Mouse (Mus musculus): ENCODE data around the gene Rps19bp1. TPM values are rescaled to one million over a fixed set of nuclear protein-coding genes. Genes with fewer than 3 reads are reported as not detected.
A peak's percentile ranks its signal among the peaks of the same experiment; 100 is the strongest.

Gene Rps19bp1
- polyA plus RNA-seq, 1 experiment = 6.6 TPM

- H3K36me3 ChIP-seq (ENCODE audit: control insufficient read depth) = peaks cover 86% of the 10 kb centered on the region
- H3K27me3 ChIP-seq (ENCODE audit: control insufficient read depth) = no peaks in the 10 kb centered on the region
- TF ChIP-seq GATA1 (IDR thresholded peaks at IDR 0.05; ENCODE audit: low read length) (peak; percentile 35; the same call in 1 of the 2 replicates), TAL1 (IDR thresholded peaks at IDR 0.05; ENCODE audit: low read length) (no peak)
- no peaks in the 10 kb centered on the region for H3K9me3 ChIP-seq (ENCODE audit: control insufficient read depth, low read length)
- peaks cover 83% of the 10 kb centered on the region for H3K4me1 ChIP-seq (ENCODE audit: control insufficient read depth)
- H3K4me3 ChIP-seq (replicated peaks) = peak overlapping the region; percentile 53
Measured at GRCm38 (mm10) chr15:80250586-80250985, 13.5 kb downstream of the Rps19bp1 start.

DNA sequence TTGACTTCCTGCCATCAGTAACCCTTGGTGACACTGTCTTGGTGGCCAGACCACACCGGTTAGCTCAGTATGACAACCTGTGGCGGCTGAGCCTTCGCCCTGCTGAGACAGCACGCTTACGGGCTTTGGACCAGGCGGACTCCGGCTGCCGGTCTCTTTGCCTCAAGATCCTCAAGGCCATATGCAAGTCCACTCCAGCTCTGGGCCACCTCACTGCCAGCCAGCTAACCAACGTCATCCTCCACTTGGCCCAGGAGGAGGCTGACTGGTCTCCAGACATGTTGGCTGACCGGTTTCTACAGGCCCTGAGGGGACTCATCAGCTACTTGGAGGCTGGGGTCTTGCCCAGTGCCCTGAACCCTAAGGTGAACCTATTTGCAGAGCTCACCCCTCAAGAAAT, 14.4 kb downstream of the Rps19bp1 start:
- H3K4me3 ChIP-seq (replicated peaks) = peak overlapping the region; percentile 31
- no peaks in the 10 kb centered on the region for H3K27me3 ChIP-seq (ENCODE audit: control insufficient read depth)
- H3K9me3 ChIP-seq (ENCODE audit: control insufficient read depth, low read length) = no peaks in the 10 kb centered on the region
- no peak for TF ChIP-seq TAL1 (IDR thresholded peaks at IDR 0.05; ENCODE audit: low read length)
- TF ChIP-seq GATA1 (IDR thresholded peaks at IDR 0.05; ENCODE audit: low read length) = no peak
- H3K4me1 ChIP-seq (ENCODE audit: control insufficient read depth) = peaks cover 85% of the 10 kb centered on the region
- peaks cover 93% of the 10 kb centered on the region for H3K36me3 ChIP-seq (ENCODE audit: control insufficient read depth)

- no peak for TF ChIP-seq TAL1 (IDR thresholded peaks at IDR 0.05; ENCODE audit: low read length)
- H3K4me1 ChIP-seq (ENCODE audit: control insufficient read depth) = peaks cover 77% of the 10 kb centered on the region
- peaks cover 98% of the 10 kb centered on the region for H3K36me3 ChIP-seq (ENCODE audit: control insufficient read depth)
- H3K9me3 ChIP-seq (ENCODE audit: control insufficient read depth, low read length) = no peaks in the 10 kb centered on the region
- H3K27me3 ChIP-seq (ENCODE audit: control insufficient read depth) = no peaks in the 10 kb centered on the region
- no peak overlapping the region for H3K4me3 ChIP-seq (replicated peaks)
Measured at GRCm38 (mm10) chr15:80248596-80248995, 15.5 kb downstream of the Rps19bp1 start.

- Histone ChIP-seq H3K4me1 (ENCODE audit: control insufficient read depth) (peaks cover 75% of the 10 kb centered on the region), H3K4me3 (replicated peaks) (no peak overlapping the region), H3K36me3 (ENCODE audit: control insufficient read depth) (peaks cover 98% of the 10 kb centered on the region), H3K9me3 (ENCODE audit: control insufficient read depth, low read length) (no peaks in the 10 kb centered on the region), H3K27me3 (ENCODE audit: control insufficient read depth) (no peaks in the 10 kb centered on the region)
- TF ChIP-seq TAL1 (IDR thresholded peaks at IDR 0.05; ENCODE audit: low read length) = no peak
- no peak for TF ChIP-seq GATA1 (IDR thresholded peaks at IDR 0.05; ENCODE audit: low read length)
Measured at GRCm38 (mm10) chr15:80248135-80248534, 16.0 kb downstream of the Rps19bp1 start.

- Histone ChIP-seq H3K4me1 (ENCODE audit: control insufficient read depth) (peaks cover 50% of the 10 kb centered on the region), H3K27me3 (ENCODE audit: control insufficient read depth) (no peaks in the 10 kb centered on the region), H3K4me3 (replicated peaks) (peak within 1 kb of the TSS; percentile 98), H3K36me3 (ENCODE audit: control insufficient read depth) (peaks cover 48% of the 10 kb centered on the region), H3K9me3 (ENCODE audit: control insufficient read depth, low read length) (no peaks in the 10 kb centered on the region)
- TF ChIP-seq TAL1 (IDR thresholded peaks at IDR 0.05; ENCODE audit: low read length) = no peak
- no peak for TF ChIP-seq GATA1 (IDR thresholded peaks at IDR 0.05; ENCODE audit: low read length)
Measured at GRCm38 (mm10) chr15:80235535-80235934, 28.6 kb downstream of the Rps19bp1 start, which contains the start of gene AC140267.1. Gene AC140267.1, plus strand, starts transcription at chr15:80235835.

DNA sequence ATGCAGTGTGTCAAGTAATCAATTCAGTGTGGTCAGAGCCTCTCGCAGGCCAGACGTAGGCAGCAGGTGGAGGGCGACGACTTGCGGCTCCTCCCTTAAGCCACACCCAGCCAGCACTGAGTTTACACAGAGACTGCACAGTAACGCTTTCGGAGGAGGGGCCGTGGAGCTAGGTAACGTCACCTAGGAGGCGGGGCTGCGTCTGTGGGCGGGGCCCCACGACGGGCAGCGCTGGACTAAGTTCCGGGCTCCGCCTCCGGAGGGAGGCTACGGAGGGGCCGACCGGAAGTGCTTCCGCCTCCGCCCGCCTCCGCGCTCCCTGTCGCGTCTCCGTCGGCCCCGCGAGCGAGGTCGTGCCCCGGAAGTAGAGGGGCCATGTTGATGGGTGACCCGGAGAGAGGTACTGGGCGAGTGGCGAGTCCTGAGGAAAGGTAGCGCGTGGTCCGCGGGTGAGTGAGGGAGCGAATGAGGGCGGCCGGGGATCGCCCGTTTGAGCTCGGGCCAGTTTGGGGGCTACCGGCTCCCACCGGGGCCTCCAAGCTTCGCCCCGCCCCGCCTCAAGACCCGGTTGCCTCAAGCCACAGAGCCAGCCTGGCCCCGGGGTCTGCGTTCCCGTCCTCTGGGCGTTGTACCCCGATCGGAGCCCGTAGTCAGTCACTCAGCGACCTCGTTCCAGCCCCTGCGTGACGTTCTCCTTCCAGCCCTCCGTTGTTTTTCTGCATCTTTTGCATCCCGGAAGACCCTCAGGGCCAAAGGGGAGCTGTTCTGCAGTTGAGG, 30.2 kb downstream of the Rps19bp1 start, which contains the start of gene Mief1:
Gene Mief1 (plus strand): TSS at position 286 of the 777 bp plus-strand sequence.
- TF ChIP-seq TAL1 (IDR thresholded peaks at IDR 0.05; ENCODE audit: low read length) (no peak), GATA1 (IDR thresholded peaks at IDR 0.05; ENCODE audit: low read length) (no peak)
- Histone ChIP-seq H3K4me3 (replicated peaks) (peak within 1 kb of the TSS; percentile 98), H3K9me3 (ENCODE audit: control insufficient read depth, low read length) (no peaks in the 10 kb centered on the region), H3K27me3 (ENCODE audit: control insufficient read depth) (no peaks in the 10 kb centered on the region), H3K4me1 (ENCODE audit: control insufficient read depth) (peaks cover 50% of the 10 kb centered on the region), H3K36me3 (ENCODE audit: control insufficient read depth) (peaks cover 39% of the 10 kb centered on the region)

- peaks cover 48% of the 10 kb centered on the region for H3K4me1 ChIP-seq (ENCODE audit: control insufficient read depth)
- H3K9me3 ChIP-seq (ENCODE audit: control insufficient read depth, low read length) = no peaks in the 10 kb centered on the region
- no peaks in the 10 kb centered on the region for H3K27me3 ChIP-seq (ENCODE audit: control insufficient read depth)
- peak overlapping the region; percentile 98 for H3K4me3 ChIP-seq (replicated peaks)
- TF ChIP-seq GATA1 (IDR thresholded peaks at IDR 0.05; ENCODE audit: low read length) (no peak), TAL1 (IDR thresholded peaks at IDR 0.05; ENCODE audit: low read length) (no peak)
- peaks cover 30% of the 10 kb centered on the region for H3K36me3 ChIP-seq (ENCODE audit: control insufficient read depth)
Measured at GRCm38 (mm10) chr15:80233053-80233452, 31.1 kb downstream of the Rps19bp1 start.

DNA sequence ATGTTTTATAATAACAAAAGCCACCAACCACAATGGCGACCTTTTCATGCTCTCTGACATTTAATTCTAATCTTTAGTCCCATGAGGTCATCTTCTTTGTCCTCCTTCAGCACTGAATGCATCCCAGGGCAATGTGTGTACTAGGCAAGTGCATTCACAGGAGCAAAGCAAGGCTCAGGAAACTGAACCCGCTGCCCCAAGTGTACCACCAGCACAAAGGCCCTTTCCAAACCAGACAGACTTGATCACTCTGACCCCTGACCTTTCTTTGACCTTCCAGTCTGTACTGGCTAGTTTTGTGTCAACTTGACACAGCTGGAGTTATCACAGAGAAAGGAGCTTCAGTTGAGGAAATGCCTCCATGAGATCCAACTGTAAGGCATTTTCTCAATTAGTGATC, 31.8 kb downstream of the Rps19bp1 start:
- Histone ChIP-seq H3K9me3 (ENCODE audit: control insufficient read depth, low read length) (no peaks in the 10 kb centered on the region), H3K4me3 (replicated peaks) (no peak overlapping the region), H3K4me1 (ENCODE audit: control insufficient read depth) (peaks cover 44% of the 10 kb centered on the region), H3K27me3 (ENCODE audit: control insufficient read depth) (no peaks in the 10 kb centered on the region), H3K36me3 (ENCODE audit: control insufficient read depth) (peaks cover 24% of the 10 kb centered on the region)
- no peak for TF ChIP-seq TAL1 (IDR thresholded peaks at IDR 0.05; ENCODE audit: low read length)
- no peak for TF ChIP-seq GATA1 (IDR thresholded peaks at IDR 0.05; ENCODE audit: low read length)

- no peak for TF ChIP-seq TAL1 (IDR thresholded peaks at IDR 0.05; ENCODE audit: low read length)
- no peak overlapping the region for H3K4me3 ChIP-seq (replicated peaks)
- no peaks in the 10 kb centered on the region for H3K36me3 ChIP-seq (ENCODE audit: control insufficient read depth)
- no peaks in the 10 kb centered on the region for H3K9me3 ChIP-seq (ENCODE audit: control insufficient read depth, low read length)
- H3K4me1 ChIP-seq (ENCODE audit: control insufficient read depth) = peaks cover 21% of the 10 kb centered on the region
- H3K27me3 ChIP-seq (ENCODE audit: control insufficient read depth) = no peaks in the 10 kb centered on the region
Measured at GRCm38 (mm10) chr15:80228071-80228800, 35.9 kb downstream of the Rps19bp1 start.

Measured in erythroblast, embryonic 14.5 days (primary cell).